Mouse (Mus musculus) neutrophil, adult 83 days (primary cell): ENCODE results near the gene Sfxn4. TPM values are rescaled to one million over a fixed set of nuclear protein-coding genes. Genes with fewer than 3 reads are reported as not detected.

Experiments
- total RNA-seq, 2 experiments: library from RNA; stranded (reverse); gene quantifications; one replicate each; pipeline ENCODE4 v1.2.4; 2023

Gene Sfxn4
- total RNA-seq = under 1 TPM; 0.64 to 0.90 TPM

DNA sequence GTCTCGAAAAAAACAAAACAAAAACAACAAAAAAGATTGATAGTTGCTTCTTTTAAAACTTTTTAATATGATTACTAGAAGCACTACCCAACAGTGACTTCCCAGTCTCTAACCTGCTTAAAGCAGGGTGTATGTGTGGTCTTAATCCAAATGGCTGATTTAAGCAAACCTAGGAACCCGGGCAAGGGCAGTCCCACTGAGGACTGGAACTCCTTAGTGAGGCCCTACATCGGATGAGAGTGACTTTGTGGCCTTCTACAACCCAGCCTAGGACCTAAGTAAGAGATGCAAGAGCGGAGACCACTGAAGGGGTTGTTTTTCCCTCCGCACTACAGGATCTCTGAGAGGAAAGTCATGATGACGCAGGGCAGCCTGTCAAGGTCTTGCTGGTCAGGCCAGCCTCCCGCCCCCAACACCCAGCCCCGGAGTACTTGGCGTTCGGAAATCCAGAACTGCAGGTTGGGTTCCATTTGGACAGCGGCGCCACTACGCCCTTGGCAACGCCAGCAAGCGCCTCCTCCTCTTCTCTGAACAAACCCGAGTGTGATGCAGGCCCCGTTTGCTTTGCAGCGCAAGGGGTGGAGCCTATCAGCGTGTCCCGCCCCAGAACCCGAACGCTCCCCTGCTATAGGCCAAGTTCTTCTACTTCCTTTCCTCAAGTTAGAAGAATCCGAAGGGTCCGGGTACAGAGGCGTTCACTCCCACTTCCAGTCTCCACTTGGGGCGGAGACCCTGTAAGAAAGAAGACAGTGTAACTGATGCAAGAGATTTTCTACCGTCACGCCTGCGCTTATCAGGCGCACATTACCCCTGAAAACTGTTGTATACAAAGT, at the start of gene Sfxn4:
Gene Sfxn4, minus strand, starts transcription at position 612 of the 833 bp plus-strand sequence.

DNA sequence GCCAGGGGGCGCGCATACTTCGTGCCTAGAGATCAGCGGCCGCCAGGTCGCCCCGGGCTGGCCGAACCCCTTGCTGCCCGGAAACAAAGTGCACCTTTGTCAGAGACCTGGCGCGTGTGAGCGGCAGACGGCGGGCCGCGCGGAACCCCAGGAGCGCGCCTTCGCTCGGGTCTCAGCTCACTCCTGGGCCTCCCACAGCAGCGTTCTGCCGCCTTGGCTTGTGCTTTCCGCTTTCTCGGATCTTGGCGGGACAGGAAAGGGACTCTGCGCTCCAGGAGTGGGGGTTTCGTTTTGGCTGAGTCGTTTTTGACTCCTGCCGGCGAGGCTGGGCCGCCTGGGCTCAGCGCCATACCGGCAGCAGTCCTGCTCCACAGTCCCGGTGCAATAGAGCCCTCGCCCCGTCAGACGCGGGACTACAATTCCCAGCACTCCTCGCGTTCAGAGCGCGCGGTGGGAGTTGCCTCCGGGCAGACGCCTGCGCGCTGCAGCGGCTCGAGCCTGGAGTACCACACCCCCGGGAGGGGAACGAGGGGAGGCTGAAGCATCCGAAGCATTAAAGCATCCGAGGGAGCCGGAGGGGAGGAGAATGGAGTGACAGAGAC, 28.5 kb upstream of the Sfxn4 start, which contains the start of gene Grk5:
Gene Grk5, plus strand, starts transcription at position 36 of the 602 bp plus-strand sequence.

DNA sequence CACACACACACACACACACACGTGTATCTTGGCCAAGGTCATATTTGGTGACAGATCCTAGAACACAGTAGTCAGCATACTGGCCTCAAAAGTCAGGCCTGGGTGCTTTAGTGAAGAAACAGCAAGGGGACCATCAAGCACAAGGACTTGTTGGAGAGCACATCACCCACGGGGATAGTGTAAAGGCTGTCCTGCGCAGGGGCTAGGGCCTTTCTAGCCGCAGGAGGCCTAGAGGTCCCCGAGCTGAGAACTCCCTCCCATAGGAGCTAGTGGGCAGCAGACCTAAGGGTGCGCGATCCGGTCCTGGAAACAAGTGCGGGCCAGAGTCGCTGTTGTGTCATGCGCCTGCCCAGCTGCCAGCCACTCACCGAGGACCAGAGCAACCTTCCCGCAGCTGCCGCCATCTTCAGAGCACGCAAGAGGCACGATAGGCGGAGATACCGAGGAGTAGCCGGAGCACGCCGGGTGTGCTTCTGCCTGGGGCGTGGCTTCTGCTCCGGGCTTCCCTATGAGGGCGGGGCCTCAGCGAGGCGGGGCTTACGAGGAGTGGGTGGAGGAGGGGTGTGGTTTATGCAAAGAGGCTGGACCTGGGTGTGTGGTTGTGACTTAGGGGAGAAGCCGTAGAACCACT, 12.9 kb upstream of the Sfxn4 start, which contains the start of gene Prdx3:
Gene Prdx3, minus strand, starts transcription at position 493 of the 631 bp plus-strand sequence.

DNA sequence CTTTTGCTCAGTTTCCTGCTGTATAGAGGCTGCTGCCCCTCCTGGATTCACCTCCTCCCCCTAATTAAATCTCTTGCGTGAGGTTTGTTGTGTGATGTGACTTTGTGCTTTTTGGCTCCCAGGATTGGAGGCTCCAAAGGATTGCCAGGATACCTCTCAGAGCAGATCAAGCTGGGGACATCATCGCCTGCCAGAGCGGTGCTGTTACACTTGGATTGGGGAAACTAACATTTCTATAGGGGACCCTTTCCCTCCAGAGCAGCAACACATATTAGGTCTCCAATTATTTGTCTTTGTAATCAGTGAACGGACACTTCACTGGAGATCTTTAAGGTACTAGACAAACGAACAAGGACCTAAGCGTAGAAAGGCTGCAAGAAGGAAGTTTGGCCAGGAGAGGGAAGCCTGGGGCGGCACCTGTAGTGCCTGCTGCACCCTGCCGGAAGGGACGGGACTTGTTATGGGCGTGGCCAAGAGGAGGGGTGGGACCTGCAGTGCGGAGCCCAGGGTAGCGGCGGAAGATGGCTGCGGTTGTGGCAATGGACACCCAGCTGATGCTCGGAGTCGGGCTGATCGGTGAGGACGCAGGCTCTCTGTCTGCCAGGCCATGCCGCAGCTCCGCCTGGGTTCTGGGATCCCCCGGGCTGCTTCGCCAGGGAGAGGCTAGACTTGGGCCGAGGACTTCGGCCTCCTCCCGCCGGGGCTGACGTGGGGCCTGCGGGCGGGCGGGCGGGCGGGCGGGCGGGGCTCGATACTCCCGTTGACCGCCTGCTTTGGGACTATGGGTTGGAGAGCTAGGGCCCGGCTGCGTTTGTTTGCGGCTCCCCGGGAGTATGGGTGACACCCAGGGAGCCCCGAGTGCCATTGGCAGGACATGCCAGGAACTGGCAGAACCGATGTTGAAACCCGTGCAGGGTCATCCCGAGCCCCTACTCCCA, 49.9 kb downstream of the Sfxn4 start, which contains the start of gene Fam45a:
Gene Fam45a, plus strand, starts transcription at position 488 of the 938 bp plus-strand sequence.

DNA sequence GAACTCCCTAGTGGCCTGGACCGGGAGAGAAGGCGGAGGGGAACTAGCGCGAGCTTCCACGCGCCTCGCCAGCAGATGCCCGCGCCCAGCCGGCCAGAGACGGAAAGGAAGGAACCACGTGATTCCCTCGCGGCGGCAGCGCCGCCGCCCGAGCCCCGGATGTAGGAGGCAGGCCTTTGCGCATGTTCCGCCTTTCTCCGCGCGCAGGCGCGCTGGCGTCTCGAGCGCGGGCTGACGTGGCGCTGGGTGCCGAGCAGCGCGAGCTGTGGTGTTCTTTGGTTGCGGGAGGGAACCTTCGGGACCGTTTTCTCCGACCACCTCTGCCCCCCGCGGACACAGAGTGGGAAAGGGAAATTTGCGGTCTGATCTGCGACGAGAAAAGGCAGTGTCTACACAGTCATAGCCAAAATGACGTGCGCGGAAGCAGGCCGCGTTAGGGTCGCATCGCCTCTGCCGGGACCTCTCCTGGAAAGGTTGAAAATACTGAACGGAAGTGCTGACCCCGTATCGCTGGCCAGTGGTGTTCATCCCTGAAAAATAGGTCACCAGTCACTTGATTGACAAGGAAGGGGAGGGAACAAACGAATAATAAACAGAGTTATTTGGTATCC, 70.6 kb downstream of the Sfxn4 start, which contains the start of gene Eif3a:
Gene Eif3a, minus strand, starts transcription at position 108 of the 611 bp plus-strand sequence.

Other genes starting within 250 kb of the Sfxn4 start
- 1 to 10 TPM; 2.6 TPM for gene Nanos1, start 105.5 kb downstream of the Sfxn4 start, total RNA-seq
- 100 to 1,000 TPM in 1 of 2 experiments, 10 to 100 TPM in 1; 100.0 to 103 TPM for gene Eif3a, start 70.8 kb downstream of the Sfxn4 start, total RNA-seq
- gene Fam45a, start 49.9 kb downstream of the Sfxn4 start, total RNA-seq = 10 to 100 TPM; 18.4 to 26.8 TPM
- gene Prdx3, start 13.1 kb upstream of the Sfxn4 start, total RNA-seq = 10 to 100 TPM; 39.0 to 50.1 TPM
- 10 to 100 TPM; 30.2 to 39.9 TPM for gene Grk5, start 28.3 kb upstream of the Sfxn4 start, total RNA-seq